Mouse (Mus musculus) bone marrow, adult 2 months (tissue): Measurements from ENCODE around the gene Gpr108.

ENCODE experiments used
- CTCF ChIP-seq: fragments of 200-500 bp; IDR thresholded peaks from 2 replicates; pipeline ENCODE4 v1.5.1; 2011; ENCODE audit warnings: low read length, control low read depth; ENCODE audit not compliant: control insufficient read depth, insufficient read depth
- POLR2A ChIP-seq: fragments of 200-500 bp; IDR thresholded peaks from 2 replicates; pipeline ENCODE4 v1.6.1; 2011; ENCODE audit warnings: low read depth, mild to moderate bottlenecking, control low read depth, low read length, borderline replicate concordance; ENCODE audit not compliant: control insufficient read depth

- peak; percentile 81 for TF ChIP-seq CTCF
- no peak for TF ChIP-seq POLR2A
These were observed 28.4 kb upstream of the Gpr108 start for GRCm38 (mm10) chr17:57276634-57277121.
